Mouse (Mus musculus): ENCODE measurements at regions not wholly inside any gene's neighbourhood (a gene's known extent, or its start where the extent isn't known, plus 50 kb on each side); places are given as distances from the start of the nearest gene placed in this dataset.

GRCm38 (mm10) chr12:79980711-79981110 lies 132.1 kb downstream of the Zfp36l1 start:
- Histone ChIP-seq H3K79me2 (replicated peaks; ENCODE audit: control insufficient read depth, insufficient read depth, low read length) (no peaks in the 10 kb centered on the region), H3K4me3 (no peak overlapping the region), H3K9ac (ENCODE audit: low read depth, low read length) (no peak overlapping the region), H3K27ac (no peak overlapping the region), H3K4me1 (ENCODE audit: control insufficient read depth, insufficient read depth, low read length) (peaks cover 1% of the 10 kb centered on the region), H3K27me3 (ENCODE audit: control insufficient read depth, insufficient read depth, low read length) (no peaks in the 10 kb centered on the region), H3K36me3 (ENCODE audit: control insufficient read depth, insufficient read depth, low read length) (peaks cover 8% of the 10 kb centered on the region)
- DNase-seq, result no peak
- 51% methylated on average over 4 of the region's 4 CpGs for WGBS
- TF ChIP-seq CTCF (IDR thresholded peaks at IDR 0.05), result no peak
- no peak for TF ChIP-seq EP300 (IDR thresholded peaks at IDR 0.05; ENCODE audit: insufficient read depth, low read depth, low read length)
- no peak for TF ChIP-seq POLR2A (IDR thresholded peaks at IDR 0.05; ENCODE audit: insufficient read depth, low read depth, low read length)
- intact Hi-C loops (cut with DNase I), result no loop called here

- Histone ChIP-seq H3K4me1 (ENCODE audit: control insufficient read depth, insufficient read depth, low read length) (peaks cover 6% of the 10 kb centered on the region), H3K36me3 (ENCODE audit: control insufficient read depth, insufficient read depth, low read length) (peaks cover 3% of the 10 kb centered on the region), H3K27me3 (ENCODE audit: control insufficient read depth, insufficient read depth, low read length) (no peaks in the 10 kb centered on the region), H3K4me3 (no peak overlapping the region), H3K79me2 (replicated peaks; ENCODE audit: control insufficient read depth, insufficient read depth, low read length) (no peaks in the 10 kb centered on the region), H3K9ac (ENCODE audit: low read depth, low read length) (no peak overlapping the region), H3K27ac (no peak overlapping the region)
- no peak for TF ChIP-seq POLR2A (IDR thresholded peaks at IDR 0.05; ENCODE audit: insufficient read depth, low read depth, low read length)
- no peak for TF ChIP-seq CTCF (IDR thresholded peaks at IDR 0.05)
- WGBS, result 84% methylated on average over 3 of the region's 3 CpGs
- DNase-seq, result peak in 1 of 2 experiments; percentile 9
- intact Hi-C loops (cut with DNase I), result no loop called here
Measured at GRCm38 (mm10) chr12:79977136-79977535, 135.7 kb downstream of the Zfp36l1 start.

- H3K4me3 ChIP-seq, result no peak overlapping the region
- no peaks in the 10 kb centered on the region for H3K79me2 ChIP-seq (replicated peaks; ENCODE audit: control insufficient read depth, insufficient read depth, low read length)
- peaks cover 12% of the 10 kb centered on the region for H3K4me1 ChIP-seq (ENCODE audit: control insufficient read depth, insufficient read depth, low read length)
- 76% methylated on average over 9 of the region's 9 CpGs for WGBS
- H3K27ac ChIP-seq, result peak overlapping the region; percentile 40; the same call in 1 of the 2 replicates
- TF ChIP-seq EP300 (IDR thresholded peaks at IDR 0.05; ENCODE audit: insufficient read depth, low read depth, low read length) (no peak), POLR2A (IDR thresholded peaks at IDR 0.05; ENCODE audit: insufficient read depth, low read depth, low read length) (no peak), CTCF (IDR thresholded peaks at IDR 0.05) (no peak)
- H3K36me3 ChIP-seq (ENCODE audit: control insufficient read depth, insufficient read depth, low read length), result no peaks in the 10 kb centered on the region
- peak in 1 of 2 experiments; percentile 18 for DNase-seq
- H3K9ac ChIP-seq (ENCODE audit: low read depth, low read length), result no peak overlapping the region
- H3K27me3 ChIP-seq (ENCODE audit: control insufficient read depth, insufficient read depth, low read length), result no peaks in the 10 kb centered on the region
- intact Hi-C loops (cut with DNase I), result no loop called here
Measured at GRCm38 (mm10) chr12:79975466-79976239, 137.2 kb downstream of the Zfp36l1 start.

DNA sequence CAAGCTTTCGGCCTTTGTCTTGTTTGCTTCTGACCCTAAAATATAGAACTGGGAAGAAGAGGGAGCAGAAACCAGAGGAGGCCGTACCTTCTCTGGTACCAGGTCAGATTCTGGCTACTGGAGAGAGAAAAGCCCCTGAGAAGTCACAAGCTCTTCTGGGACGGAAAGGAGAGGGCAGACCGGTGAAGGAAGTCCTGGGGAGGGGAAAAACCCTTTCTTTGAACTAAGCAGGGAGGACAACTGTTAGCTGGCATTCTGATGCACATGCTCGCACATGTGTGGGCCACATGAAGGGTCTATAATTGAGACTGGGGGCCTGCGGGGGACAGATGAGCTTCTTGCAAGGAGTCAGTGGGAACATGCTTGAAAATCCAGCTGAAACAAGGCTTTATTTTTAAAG lies 137.8 kb downstream of the Zfp36l1 start:
- TF ChIP-seq EP300 (IDR thresholded peaks at IDR 0.05; ENCODE audit: insufficient read depth, low read depth, low read length) (no peak), CTCF (IDR thresholded peaks at IDR 0.05) (no peak), POLR2A (IDR thresholded peaks at IDR 0.05; ENCODE audit: insufficient read depth, low read depth, low read length) (no peak)
- Histone ChIP-seq H3K79me2 (replicated peaks; ENCODE audit: control insufficient read depth, insufficient read depth, low read length) (no peaks in the 10 kb centered on the region), H3K4me3 (no peak overlapping the region), H3K27me3 (ENCODE audit: control insufficient read depth, insufficient read depth, low read length) (no peaks in the 10 kb centered on the region), H3K4me1 (ENCODE audit: control insufficient read depth, insufficient read depth, low read length) (peaks cover 17% of the 10 kb centered on the region), H3K9ac (ENCODE audit: low read depth, low read length) (no peak overlapping the region), H3K36me3 (ENCODE audit: control insufficient read depth, insufficient read depth, low read length) (no peaks in the 10 kb centered on the region), H3K27ac (peak overlapping the region; percentile 40; the same call in 1 of the 2 replicates)
- WGBS, result 70% methylated on average over 6 of the region's 6 CpGs
- intact Hi-C loops (cut with DNase I), result no loop called here
- peak in 1 of 2 experiments; percentile 21 for DNase-seq

- TF ChIP-seq POLR2A (IDR thresholded peaks at IDR 0.05; ENCODE audit: insufficient read depth, low read depth, low read length), result no peak
- TF ChIP-seq CTCF (IDR thresholded peaks at IDR 0.05), result no peak
- 0 out of 2 replicates have a peak, but pooled peaks have one; percentile 14 for TF ChIP-seq EP300 (IDR thresholded peaks at IDR 0.05; ENCODE audit: insufficient read depth, low read depth, low read length)
- WGBS, result 46% methylated on average over 7 of the region's 7 CpGs
- Histone ChIP-seq H3K4me1 (ENCODE audit: control insufficient read depth, insufficient read depth, low read length) (peaks cover 21% of the 10 kb centered on the region), H3K79me2 (replicated peaks; ENCODE audit: control insufficient read depth, insufficient read depth, low read length) (no peaks in the 10 kb centered on the region), H3K36me3 (ENCODE audit: control insufficient read depth, insufficient read depth, low read length) (no peaks in the 10 kb centered on the region), H3K27me3 (ENCODE audit: control insufficient read depth, insufficient read depth, low read length) (no peaks in the 10 kb centered on the region), H3K27ac (peak overlapping the region; percentile 40; the same call in 1 of the 2 replicates), H3K4me3 (no peak overlapping the region), H3K9ac (ENCODE audit: low read depth, low read length) (no peak overlapping the region)
- DNase-seq, result peak in 1 of 2 experiments; percentile 54
- intact Hi-C loops (cut with DNase I), result no loop called here
Measured at GRCm38 (mm10) chr12:79974530-79974929, 138.3 kb downstream of the Zfp36l1 start.

DNA sequence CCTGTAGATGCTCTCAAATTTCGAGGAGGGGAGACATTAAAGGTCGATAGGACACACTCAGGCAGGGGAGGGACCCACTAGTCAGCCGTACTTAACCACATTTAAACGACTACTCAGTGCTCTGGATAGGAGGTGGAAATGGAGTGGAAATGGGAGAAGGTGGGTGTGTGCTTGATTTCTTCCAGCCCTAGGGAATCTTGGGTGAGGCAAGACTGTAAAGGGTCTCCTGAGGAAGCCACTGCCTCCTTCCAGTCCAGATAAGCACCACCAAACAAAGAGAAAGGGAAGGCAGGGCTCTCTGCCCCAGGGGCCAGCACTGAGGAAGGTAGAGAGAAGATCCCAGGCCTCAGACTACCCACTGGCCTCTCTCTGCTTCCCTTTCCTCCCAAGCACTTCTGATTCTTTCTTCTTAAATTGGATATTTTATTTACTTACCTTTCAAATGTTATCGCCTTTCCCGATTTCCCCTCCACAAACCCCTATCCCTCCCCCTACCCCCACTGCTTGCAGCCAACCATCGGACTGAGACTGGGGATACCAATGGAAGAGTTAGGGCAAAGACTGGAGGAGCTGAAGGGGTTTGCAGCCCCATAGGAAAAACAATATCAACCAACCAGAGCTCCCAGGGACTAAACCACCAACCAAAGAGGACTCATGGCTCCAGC lies 139.1 kb downstream of the Zfp36l1 start:
- Histone ChIP-seq H3K36me3 (ENCODE audit: control insufficient read depth, insufficient read depth, low read length) (no peaks in the 10 kb centered on the region), H3K27me3 (ENCODE audit: control insufficient read depth, insufficient read depth, low read length) (no peaks in the 10 kb centered on the region), H3K27ac (no peak overlapping the region), H3K4me1 (ENCODE audit: control insufficient read depth, insufficient read depth, low read length) (peaks cover 21% of the 10 kb centered on the region), H3K4me3 (no peak overlapping the region), H3K79me2 (replicated peaks; ENCODE audit: control insufficient read depth, insufficient read depth, low read length) (no peaks in the 10 kb centered on the region), H3K9ac (ENCODE audit: low read depth, low read length) (no peak overlapping the region)
- peak in 1 of 2 experiments; percentile 12 for DNase-seq
- intact Hi-C loops (cut with DNase I), result no loop called here
- TF ChIP-seq CTCF (IDR thresholded peaks at IDR 0.05), result no peak
- no peak for TF ChIP-seq POLR2A (IDR thresholded peaks at IDR 0.05; ENCODE audit: insufficient read depth, low read depth, low read length)
- no peak for TF ChIP-seq EP300 (IDR thresholded peaks at IDR 0.05; ENCODE audit: insufficient read depth, low read depth, low read length)
- 61% methylated on average over 7 of the region's 7 CpGs for WGBS

Data from heart, adult 2 months (tissue).